Mouse (Mus musculus) ES-Bruce4 (cell line): ENCODE results near the gene Gm11634. TPM values are rescaled to one million over a fixed set of nuclear protein-coding genes. Genes with fewer than 3 reads are reported as not detected.
"Not testable (repeated sequence)": the region's sequence is repeated elsewhere in the genome, so short reads cannot be mapped to it uniquely, and the experiment has no call there.

ENCODE experiments used
- H3K27ac ChIP-seq: 2 replicates; pipeline ENCODE4 v1.5.1; 2012; ENCODE audit warnings: low read length, inconsistent platforms; ENCODE audit not compliant: insufficient read depth
- H3K27me3 ChIP-seq: 2 replicates; pipeline ENCODE4 v1.6.1; 2012; ENCODE audit warnings: mild to moderate bottlenecking, low read length, inconsistent platforms; ENCODE audit not compliant: control insufficient read depth, poor library complexity, insufficient read depth, severe bottlenecking
- H3K36me3 ChIP-seq: 2 replicates; pipeline ENCODE4 v1.6.1; 2012; ENCODE audit warnings: inconsistent platforms, mild to moderate bottlenecking, low read length, moderate library complexity; ENCODE audit not compliant: control insufficient read depth, poor library complexity, insufficient read depth, severe bottlenecking
- H3K4me1 ChIP-seq: one replicate; pipeline ENCODE4 v1.8.1; 2011; ENCODE audit warnings: low read length; ENCODE audit not compliant: control insufficient read depth, insufficient read depth
- H3K4me3 ChIP-seq: 2 replicates; pipeline ENCODE4 v1.5.1; 2011; ENCODE audit warnings: low read depth, mild to moderate bottlenecking, low read length
- H3K9ac ChIP-seq: 2 replicates; pipeline ENCODE4 v1.6.1; 2012; ENCODE audit warnings: low read depth, mild to moderate bottlenecking, inconsistent platforms; ENCODE audit not compliant: poor library complexity, severe bottlenecking
- H3K9me3 ChIP-seq: replicated peaks from 2 replicates; pipeline ENCODE4 v1.6.1; 2012; ENCODE audit warnings: mild to moderate bottlenecking, low read length, inconsistent platforms; ENCODE audit not compliant: control insufficient read depth, poor library complexity, insufficient read depth, severe bottlenecking
- CTCF ChIP-seq: IDR thresholded peaks from one replicate; pipeline ENCODE4 v1.8.1; 2011; ENCODE audit warnings: low read depth, low read length
- EP300 ChIP-seq: IDR thresholded peaks from 2 replicates; pipeline ENCODE4 v1.6.1; 2011; ENCODE audit warnings: low read depth, low read length; ENCODE audit not compliant: insufficient read depth
- POLR2A ChIP-seq: IDR thresholded peaks from one replicate; pipeline ENCODE4 v1.8.1; 2011; ENCODE audit warnings: low read length; ENCODE audit not compliant: insufficient read depth
- polyA plus RNA-seq: library from polyadenylated mRNA; stranded (reverse); fragments of >200 nt; gene quantifications from 2 replicates; pipeline ENCODE4 v1.2.4, GENCODE M21; 2011; ENCODE audit warnings: low read depth; ENCODE audit not compliant: missing spikeins, insufficient read depth, insufficient read length

Gene Gm11634
- polyA plus RNA-seq, result not detected in 2 replicates

GRCm38 (mm10) chr11:101599156-101599555, at the start of gene Gm11634:
TSS of gene Gm11634 (minus strand) at chr11:101599256.
- TF ChIP-seq EP300 (no peak), CTCF (no peak), POLR2A (no peak)
- Histone ChIP-seq H3K4me3 (no peak within 1 kb of the TSS), H3K27me3 (no peaks in the 10 kb centered on the region), H3K27ac (no peak within 1 kb of the TSS), H3K9me3 (no peaks in the 10 kb centered on the region), H3K4me1 (no peaks in the 10 kb centered on the region), H3K9ac (peak within 1 kb of the TSS; percentile 61; the same call in 1 of the 2 replicates), H3K36me3 (no peaks in the 10 kb centered on the region)

- H3K27ac ChIP-seq, H3K36me3 ChIP-seq, H3K27me3 ChIP-seq, H3K9me3 ChIP-seq, H3K4me3 ChIP-seq, H3K9ac ChIP-seq, H3K4me1 ChIP-seq: not testable (repeated sequence)
Measured at GRCm38 (mm10) chr11:101647093-101647492, 48.0 kb upstream of the Gm11634 start.

- not testable (repeated sequence) for H3K4me1 ChIP-seq, H3K27me3 ChIP-seq, H3K36me3 ChIP-seq, H3K9me3 ChIP-seq
- H3K9ac ChIP-seq, result peak overlapping the region; percentile 96
- H3K27ac ChIP-seq, result 0 out of 2 replicates have a peak overlapping the region, but pooled peaks have one; percentile 63
- peak overlapping the region; percentile 62 for H3K4me3 ChIP-seq
Measured at GRCm38 (mm10) chr11:101646283-101646794, 47.3 kb upstream of the Gm11634 start.

- not testable (repeated sequence) for H3K27ac ChIP-seq
- peak overlapping the region; percentile 62 for H3K4me3 ChIP-seq
- peak overlapping the region; percentile 96 for H3K9ac ChIP-seq
Measured at GRCm38 (mm10) chr11:101645411-101646282, 46.6 kb upstream of the Gm11634 start.

GRCm38 (mm10) chr11:101645043-101645410, 46.0 kb upstream of the Gm11634 start:
- H3K27me3 ChIP-seq, H3K4me3 ChIP-seq, H3K9ac ChIP-seq, H3K27ac ChIP-seq, H3K4me1 ChIP-seq, H3K9me3 ChIP-seq, H3K36me3 ChIP-seq: not testable (repeated sequence)

More at GRCm38 (mm10) chr11:101645411-101646282, 46.6 kb upstream of the Gm11634 start:
- H3K4me1 ChIP-seq, H3K9me3 ChIP-seq, H3K36me3 ChIP-seq, H3K27me3 ChIP-seq: not testable (repeated sequence)
- TF ChIP-seq POLR2A, result peak; percentile 77

- Histone ChIP-seq H3K9ac (no peak overlapping the region), H3K36me3 (no peaks in the 10 kb centered on the region), H3K4me1 (no peaks in the 10 kb centered on the region), H3K27ac (no peak overlapping the region), H3K9me3 (no peaks in the 10 kb centered on the region), H3K27me3 (no peaks in the 10 kb centered on the region), H3K4me3 (no peak overlapping the region)
- no peak for TF ChIP-seq CTCF
- no peak for TF ChIP-seq POLR2A
- TF ChIP-seq EP300, result no peak
Measured at GRCm38 (mm10) chr11:101644591-101644990, 45.5 kb upstream of the Gm11634 start.
